Mouse (Mus musculus) brain, embryonic 14.5 days (tissue): ENCODE data around the gene B4galnt3.

ENCODE experiments used
- CTCF ChIP-seq: fragments of 200-500 bp; IDR thresholded peaks from 2 replicates; pipeline ENCODE4 v1.5.1; 2012; ENCODE audit warnings: inconsistent platforms, mild to moderate bottlenecking, moderate library complexity, borderline replicate concordance; ENCODE audit not compliant: insufficient read depth, insufficient read length; ENCODE audit errors: extremely low read depth
- POLR2A ChIP-seq: fragments of 200-500 bp; IDR thresholded peaks from 2 replicates; pipeline ENCODE4 v1.6.1; 2012; ENCODE audit warnings: mild to moderate bottlenecking, inconsistent platforms, borderline replicate concordance; ENCODE audit not compliant: poor library complexity, insufficient read depth, insufficient read length, severe bottlenecking; ENCODE audit errors: extremely low read depth

GRCm38 (mm10) chr6:120255701-120256100 lies 38.7 kb downstream of the B4galnt3 start:
- TF ChIP-seq POLR2A: no peak
- no peak for TF ChIP-seq CTCF
